Mouse (Mus musculus) kidney, embryonic 14.5 days (tissue): ENCODE measurements around the gene Dlx6. TPM values are rescaled to one million over a fixed set of nuclear protein-coding genes. Genes with fewer than 3 reads are reported as not detected.

ENCODE experiments used
- ATAC-seq: fragments of 200-750 bp; cut with Nextera tagmentation; 2 replicates; pipeline ENCODE4 v1.8.0; 2017; ENCODE audit warnings: moderate number of reproducible peaks, mild to moderate bottlenecking, moderate TSS enrichment, moderate library complexity; ENCODE audit not compliant: low FRiP score, low TSS enrichment
- H3K27ac ChIP-seq: fragments of 300-500 bp; sonication (generic); 2 replicates; pipeline ENCODE4 v1.5.1; 2014; ENCODE audit warnings: low read depth, mild to moderate bottlenecking, low read length, moderate library complexity, mixed read lengths
- H3K27me3 ChIP-seq: fragments of 300-500 bp; sonication (generic); 2 replicates; pipeline ENCODE4 v1.6.1; 2014; ENCODE audit warnings: mild to moderate bottlenecking, low read length; ENCODE audit not compliant: control insufficient read depth, insufficient read depth
- H3K36me3 ChIP-seq: fragments of 300-500 bp; sonication (generic); 2 replicates; pipeline ENCODE4 v1.6.1; 2014; ENCODE audit warnings: low read length, mixed read lengths; ENCODE audit not compliant: control insufficient read depth, insufficient read depth
- H3K4me1 ChIP-seq: fragments of 300-500 bp; sonication (generic); 2 replicates; pipeline ENCODE4 v1.6.1; 2014; ENCODE audit warnings: low read length, mixed read lengths; ENCODE audit not compliant: control insufficient read depth, insufficient read depth
- H3K4me2 ChIP-seq: fragments of 300-500 bp; sonication (generic); replicated peaks from 2 replicates; pipeline ENCODE4 v1.6.1; 2014; ENCODE audit warnings: low read depth, mild to moderate bottlenecking, low read length
- H3K4me3 ChIP-seq: fragments of 300-500 bp; sonication (generic); 2 replicates; pipeline ENCODE4 v1.5.1; 2014; ENCODE audit warnings: mild to moderate bottlenecking, low read length
- H3K9ac ChIP-seq: fragments of 300-500 bp; sonication (generic); 2 replicates; pipeline ENCODE4 v1.6.1; 2014; ENCODE audit warnings: low read depth, mild to moderate bottlenecking, low read length, moderate library complexity
- H3K9me3 ChIP-seq: fragments of 300-500 bp; sonication (generic); 2 replicates; pipeline ENCODE4 v1.6.1; 2016; ENCODE audit warnings: low read length; ENCODE audit not compliant: control insufficient read depth
- WGBS: fragments of 180-500 bp; shearing (Covaris S2); extraction: QIAGEN DNeasy Blood & Tissue Kit; methylation state at CpG from one replicate; pipeline ENCODE4 v1.1.7; 2014; 5-methylcytosine and 5-hydroxymethylcytosine counted together
- polyA plus RNA-seq: library from polyadenylated mRNA; unstranded; fragments of >200 nt; fragmentation: Nextera tagmentation; extraction: Ambion mirVana; gene quantifications from 2 replicates; pipeline ENCODE4 v1.2.1, GENCODE M21; 2014

Gene Dlx6
- polyA plus RNA-seq, 1 experiment from 2014 or later, result not detected

DNA sequence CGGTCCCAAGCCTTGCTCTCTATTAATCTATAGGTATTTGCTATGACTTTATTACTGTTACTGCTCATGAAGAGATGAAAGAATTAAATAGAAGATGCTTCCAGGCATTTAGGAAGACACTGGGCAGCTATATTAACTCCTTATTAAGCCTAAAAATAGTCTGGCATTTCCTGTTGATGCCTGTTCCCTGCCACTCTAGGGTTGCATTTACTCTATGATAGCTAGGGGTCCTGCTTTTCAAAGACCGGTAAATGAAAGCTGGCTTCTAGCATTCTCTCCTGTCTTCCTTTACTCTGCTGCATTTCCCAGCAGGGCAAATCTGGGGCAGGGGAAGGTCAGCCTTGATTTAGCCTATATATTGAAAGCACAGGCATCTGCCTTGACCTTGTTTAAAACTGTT lies 5.4 kb upstream of the Dlx6 start:
- Histone ChIP-seq H3K4me3 (no peak overlapping the region), H3K36me3 (no peaks in the 10 kb centered on the region), H3K9ac (no peak overlapping the region), H3K4me1 (peaks cover 4% of the 10 kb centered on the region; the same call in 1 of the 2 replicates), H3K4me2 (no peak overlapping the region), H3K27me3 (peaks cover 97% of the 10 kb centered on the region), H3K9me3 (no peaks in the 10 kb centered on the region), H3K27ac (no peak overlapping the region)
- 16% methylated on average over 2 of the region's 2 CpGs for WGBS
- no peak for ATAC-seq

DNA sequence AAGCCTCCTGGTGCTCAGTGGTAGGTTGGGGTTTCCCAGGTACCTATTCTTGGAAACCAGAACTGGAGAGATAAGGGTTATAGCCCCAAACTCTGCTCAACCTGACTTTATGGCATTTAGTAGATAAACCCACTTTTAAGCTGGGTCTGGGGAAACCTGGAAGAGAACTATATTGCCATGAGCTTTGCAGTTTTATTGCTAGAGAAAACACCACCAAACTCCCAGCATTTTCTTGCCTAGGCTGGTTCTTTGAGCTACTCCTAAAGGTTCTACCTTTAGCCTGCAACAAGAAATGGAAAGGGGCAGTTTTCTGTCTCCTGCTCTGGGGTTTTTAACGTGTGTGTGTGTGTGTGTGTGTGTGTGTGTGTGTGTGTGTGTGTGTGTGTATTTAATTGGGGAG lies 4.6 kb upstream of the Dlx6 start:
- Histone ChIP-seq H3K27me3 (peaks cover 97% of the 10 kb centered on the region), H3K4me2 (no peak overlapping the region), H3K27ac (no peak overlapping the region), H3K9ac (no peak overlapping the region), H3K4me1 (peaks cover 9% of the 10 kb centered on the region; the same call in 1 of the 2 replicates), H3K36me3 (no peaks in the 10 kb centered on the region), H3K9me3 (no peaks in the 10 kb centered on the region), H3K4me3 (no peak overlapping the region)
- WGBS, result 0% methylated on average over 1 of the region's 1 CpGs
- no peak for ATAC-seq

DNA sequence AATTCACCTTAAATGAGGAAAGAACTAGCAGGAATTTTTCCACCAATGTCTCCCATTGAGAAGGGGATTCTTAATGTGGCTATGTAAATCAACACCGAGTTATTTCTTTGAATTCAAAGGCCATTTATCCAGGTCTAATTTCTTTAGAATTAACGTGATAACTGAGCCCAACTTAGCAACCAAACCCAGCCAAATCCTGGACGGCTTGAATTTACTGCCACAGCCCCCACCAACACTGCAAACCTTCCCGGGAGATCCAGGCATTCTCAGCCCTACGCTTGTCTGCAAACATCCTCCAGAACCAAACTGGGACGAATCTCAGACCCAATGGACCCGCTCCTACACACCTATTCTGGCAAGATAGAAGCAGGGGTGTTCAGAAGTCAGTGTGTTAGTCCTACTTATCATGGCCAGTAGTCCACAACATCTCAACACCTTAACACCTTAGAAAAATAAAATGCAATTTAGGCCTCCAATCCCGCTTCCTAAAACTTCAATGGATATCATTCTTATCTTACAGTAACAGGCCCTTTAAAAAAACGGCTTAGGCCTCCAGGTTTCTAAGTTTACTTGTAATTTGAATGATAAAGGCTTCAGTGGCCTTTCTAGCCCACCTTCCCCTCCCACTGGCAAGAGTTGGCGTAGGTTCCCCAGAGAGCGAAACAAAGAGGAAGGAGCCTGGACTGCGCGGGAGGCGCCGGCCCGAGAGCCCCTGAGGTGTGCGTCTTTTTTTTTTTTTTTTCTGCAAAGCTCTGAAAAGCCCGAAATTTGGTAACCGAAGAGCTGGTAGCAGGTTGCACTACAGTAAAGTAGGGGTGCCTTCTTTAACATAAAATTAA lies 3.8 kb upstream of the Dlx6 start:
- peaks cover 11% of the 10 kb centered on the region; the same call in 1 of the 2 replicates for H3K4me1 ChIP-seq
- no peak overlapping the region for H3K27ac ChIP-seq
- 1% methylated on average over 19 of the region's 19 CpGs for WGBS
- no peak overlapping the region for H3K9ac ChIP-seq
- no peak for ATAC-seq
- no peak overlapping the region for H3K4me3 ChIP-seq
- H3K9me3 ChIP-seq, result no peaks in the 10 kb centered on the region
- no peak overlapping the region for H3K4me2 ChIP-seq
- H3K27me3 ChIP-seq, result peaks cover 97% of the 10 kb centered on the region
- H3K36me3 ChIP-seq, result no peaks in the 10 kb centered on the region

DNA sequence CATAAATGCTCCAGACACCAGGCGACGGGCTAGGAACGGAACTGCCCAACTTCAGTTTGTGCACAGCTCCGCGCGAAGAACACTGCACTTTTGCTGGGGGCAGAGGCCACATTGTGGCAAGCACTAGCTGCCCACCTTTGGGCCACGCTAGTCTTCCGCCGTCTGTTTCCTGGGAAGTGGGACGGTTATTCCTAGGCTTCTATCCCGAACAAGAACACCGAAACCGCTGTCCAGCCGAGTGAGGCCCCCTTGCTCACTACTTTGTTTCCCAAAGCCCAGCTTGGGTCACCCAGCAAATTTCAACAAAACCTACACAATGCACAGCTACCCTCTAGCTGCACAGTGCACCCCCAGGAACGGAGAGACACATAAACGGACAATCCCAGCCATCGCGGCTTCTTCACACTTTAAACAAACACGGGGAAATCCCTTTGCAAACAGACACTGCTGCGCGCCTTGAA lies 3.2 kb upstream of the Dlx6 start:
- Histone ChIP-seq H3K9me3 (no peaks in the 10 kb centered on the region), H3K9ac (no peak overlapping the region), H3K27me3 (peaks cover 96% of the 10 kb centered on the region), H3K27ac (no peak overlapping the region), H3K4me2 (no peak overlapping the region), H3K4me1 (peaks cover 11% of the 10 kb centered on the region; the same call in 1 of the 2 replicates), H3K36me3 (no peaks in the 10 kb centered on the region), H3K4me3 (no peak overlapping the region; the same call in 1 of the 2 replicates)
- WGBS, result under 1% methylated on average over 21 of the region's 21 CpGs
- no peak for ATAC-seq

DNA sequence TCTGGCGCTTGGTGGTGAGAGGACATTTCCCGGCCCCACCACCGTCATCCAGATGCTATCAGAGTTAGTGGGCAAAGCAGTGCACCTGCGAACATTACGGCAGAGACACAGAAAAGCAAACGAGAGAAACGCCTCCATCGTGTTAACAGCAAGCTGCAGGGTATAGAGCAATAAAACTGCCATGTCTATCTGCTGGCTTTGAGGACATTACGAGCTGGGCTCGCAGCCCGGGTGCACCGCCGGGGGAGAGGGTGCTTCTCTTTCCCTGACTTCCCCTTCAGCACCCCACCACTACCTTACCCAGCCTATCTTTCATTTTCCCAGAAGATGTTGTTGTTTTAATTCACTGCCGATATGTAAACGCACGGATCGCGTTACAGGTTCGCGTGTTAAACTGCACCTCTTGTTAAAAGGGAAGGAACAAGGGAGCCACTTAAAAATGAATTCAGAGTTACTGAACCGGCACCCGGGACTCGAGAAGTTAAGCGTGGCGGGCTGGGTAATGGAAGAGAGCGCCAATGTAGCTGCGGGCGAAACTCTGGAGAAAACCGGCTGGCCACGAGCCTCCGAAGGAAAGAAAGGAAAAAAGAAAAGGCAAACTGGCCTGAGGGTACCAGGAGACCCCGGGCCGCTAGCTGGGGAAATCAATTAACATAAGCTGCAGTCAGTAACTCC lies 2.6 kb upstream of the Dlx6 start:
- Histone ChIP-seq H3K9ac (no peak overlapping the region), H3K4me1 (peaks cover 11% of the 10 kb centered on the region; the same call in 1 of the 2 replicates), H3K9me3 (no peaks in the 10 kb centered on the region), H3K36me3 (no peaks in the 10 kb centered on the region), H3K27me3 (peaks cover 96% of the 10 kb centered on the region), H3K4me3 (peak overlapping the region; percentile 6; the same call in 1 of the 2 replicates), H3K4me2 (no peak overlapping the region), H3K27ac (no peak overlapping the region)
- no peak for ATAC-seq
- under 1% methylated on average over 33 of the region's 33 CpGs for WGBS

DNA sequence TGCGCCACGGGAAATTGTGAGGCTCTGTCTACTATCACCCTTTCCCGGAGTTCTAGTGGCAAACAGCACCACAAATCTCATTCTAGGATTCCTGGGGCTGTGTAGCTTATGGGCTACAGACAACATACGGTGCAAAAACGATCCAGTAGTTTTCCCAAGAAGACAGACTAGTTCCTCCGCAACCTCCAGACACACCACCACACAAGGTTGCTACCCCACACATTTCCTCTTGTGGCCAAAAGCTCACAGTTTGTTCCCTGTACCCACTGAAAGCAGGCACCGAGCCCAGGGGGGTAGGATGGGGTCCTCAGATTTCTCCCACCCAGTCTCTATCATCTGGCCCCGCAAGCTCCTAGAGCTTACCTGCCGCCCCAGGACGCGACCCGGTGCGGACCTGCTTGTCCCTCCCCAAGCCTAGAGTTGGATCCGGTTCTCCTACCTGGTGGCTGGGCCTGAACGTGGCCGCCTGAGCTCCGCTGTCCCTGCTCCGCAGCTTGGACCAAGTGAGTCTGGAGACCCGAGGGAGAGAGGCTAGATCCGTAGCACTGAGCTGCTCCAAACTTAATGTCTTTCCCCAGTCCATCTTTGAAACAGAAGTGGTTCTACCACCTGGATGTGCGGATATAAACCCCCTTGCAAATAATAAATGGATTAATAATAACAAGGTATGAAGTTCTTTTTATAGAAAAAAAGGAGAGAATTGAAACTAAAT lies 1.9 kb upstream of the Dlx6 start:
- WGBS, result under 1% methylated on average over 21 of the region's 21 CpGs
- 0 out of 2 replicates have a peak overlapping the region, but pooled peaks have one; percentile 6 for H3K4me3 ChIP-seq
- H3K27ac ChIP-seq, result no peak overlapping the region

DNA sequence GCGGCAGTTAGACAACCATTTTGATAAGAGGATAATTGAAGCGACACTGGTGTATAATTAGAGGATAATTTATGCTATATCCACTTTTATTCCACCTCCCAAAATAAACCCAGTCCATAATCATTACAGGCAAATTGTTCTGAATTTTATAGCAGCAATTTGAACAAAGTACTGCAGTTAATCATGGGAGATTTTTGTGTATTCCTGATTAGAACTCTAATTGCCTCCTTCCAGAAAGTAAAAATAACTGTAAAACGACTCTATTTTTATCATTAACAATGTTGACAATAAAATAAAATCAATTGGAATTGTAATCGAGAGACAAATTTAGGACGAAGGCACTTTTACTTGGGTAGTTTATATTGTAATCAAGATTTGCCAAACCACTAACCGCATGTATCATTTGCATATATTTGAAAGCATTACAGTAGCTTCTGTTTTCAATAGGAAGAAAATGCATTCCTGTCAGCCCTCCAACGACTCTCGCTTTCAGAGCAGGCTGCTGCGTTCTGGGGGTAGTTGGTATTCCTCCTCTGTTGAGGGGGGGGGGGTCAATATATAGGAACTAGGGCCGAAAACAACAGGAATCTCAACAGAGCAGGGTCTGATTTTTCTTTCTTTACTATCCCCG lies 1.2 kb upstream of the Dlx6 start:
- Histone ChIP-seq H3K4me1 (peaks cover 11% of the 10 kb centered on the region; the same call in 1 of the 2 replicates), H3K9me3 (no peaks in the 10 kb centered on the region), H3K4me2 (no peak overlapping the region), H3K36me3 (no peaks in the 10 kb centered on the region), H3K9ac (no peak overlapping the region), H3K4me3 (no peak overlapping the region), H3K27ac (no peak overlapping the region), H3K27me3 (peaks cover 96% of the 10 kb centered on the region)
- no peak for ATAC-seq
- WGBS, result 2% methylated on average over 11 of the region's 11 CpGs

More for the DNA sequence above, 1.9 kb upstream of the Dlx6 start:
- H3K4me2 ChIP-seq, result no peak overlapping the region
- peaks cover 96% of the 10 kb centered on the region for H3K27me3 ChIP-seq
- no peaks in the 10 kb centered on the region for H3K9me3 ChIP-seq
- H3K36me3 ChIP-seq, result no peaks in the 10 kb centered on the region
- no peak for ATAC-seq
- H3K4me1 ChIP-seq, result peaks cover 11% of the 10 kb centered on the region; the same call in 1 of the 2 replicates
- H3K9ac ChIP-seq, result no peak overlapping the region

DNA sequence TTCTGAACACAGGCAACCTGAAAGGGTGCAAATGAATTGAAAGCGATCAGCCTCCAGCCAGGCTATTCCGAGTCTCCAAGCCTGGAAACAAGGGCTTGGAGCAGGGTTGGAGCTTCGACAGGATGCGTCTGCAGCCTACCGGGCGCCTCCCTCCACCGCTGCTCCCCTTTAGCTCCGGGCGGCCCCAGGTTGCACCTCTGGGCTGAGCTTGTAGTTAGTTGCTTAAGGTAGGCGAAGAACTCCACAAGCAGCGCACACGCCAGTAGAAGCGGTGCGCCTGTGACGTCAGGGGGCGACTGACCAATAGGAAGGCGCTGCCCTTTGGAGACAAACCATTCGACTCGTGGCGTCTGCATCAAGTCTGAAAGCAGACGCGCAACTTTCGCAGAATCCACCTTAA lies 523 bp upstream of the Dlx6 start:
- no peak overlapping the region for H3K27ac ChIP-seq
- H3K27me3 ChIP-seq, result peaks cover 96% of the 10 kb centered on the region
- peaks cover 11% of the 10 kb centered on the region; the same call in 1 of the 2 replicates for H3K4me1 ChIP-seq
- no peak overlapping the region for H3K9ac ChIP-seq
- no peaks in the 10 kb centered on the region for H3K9me3 ChIP-seq
- H3K4me2 ChIP-seq, result peak overlapping the region; percentile 62
- peak; percentile 64 for ATAC-seq
- H3K36me3 ChIP-seq, result no peaks in the 10 kb centered on the region
- H3K4me3 ChIP-seq, result peak overlapping the region; percentile 39
- WGBS, result under 1% methylated on average over 23 of the region's 23 CpGs
